Mouse (Mus musculus) hindbrain, embryonic 11.5 days (tissue): ENCODE results near the gene Alkbh4. TPM values are rescaled to one million over a fixed set of nuclear protein-coding genes. Genes with fewer than 3 reads are reported as not detected.
"Not testable (repeated sequence)": the region's sequence is repeated elsewhere in the genome, so short reads cannot be mapped to it uniquely, and the experiment has no call there.

ENCODE experiments used
- ATAC-seq: fragments of 200-750 bp; cut with Nextera tagmentation; 2 replicates; pipeline ENCODE4 v1.8.0; 2017; ENCODE audit warnings: mild to moderate bottlenecking, moderate TSS enrichment, moderate library complexity; ENCODE audit not compliant: low FRiP score
- DNase-seq: peaks from one replicate; pipeline ENCODE4 v3.0.0-alpha.2; 2015; ENCODE audit warnings: low spot score
- H3K27ac ChIP-seq: fragments of 300-500 bp; sonication (generic); 2 replicates; pipeline ENCODE4 v1.5.1; 2014; ENCODE audit warnings: mild to moderate bottlenecking, low read depth, low read length
- H3K27me3 ChIP-seq: fragments of 300-500 bp; sonication (generic); 2 replicates; pipeline ENCODE4 v1.6.1; 2014; ENCODE audit warnings: mild to moderate bottlenecking, low read length, moderate library complexity, mixed read lengths; ENCODE audit not compliant: control insufficient read depth, insufficient read depth
- H3K36me3 ChIP-seq: fragments of 300-500 bp; sonication (generic); 2 replicates; pipeline ENCODE4 v1.6.1; 2014; ENCODE audit warnings: mild to moderate bottlenecking, low read length, moderate library complexity, mixed read lengths; ENCODE audit not compliant: control insufficient read depth, insufficient read depth
- H3K4me1 ChIP-seq: fragments of 300-500 bp; sonication (generic); replicated peaks from 2 replicates; pipeline ENCODE4 v1.6.1; 2014; ENCODE audit warnings: low read length, mixed read lengths; ENCODE audit not compliant: control insufficient read depth, insufficient read depth
- H3K4me2 ChIP-seq: fragments of 300-500 bp; sonication (generic); replicated peaks from 2 replicates; pipeline ENCODE4 v1.6.1; 2014; ENCODE audit warnings: mild to moderate bottlenecking, low read depth, low read length
- H3K4me3 ChIP-seq: fragments of 300-500 bp; sonication (generic); 2 replicates; pipeline ENCODE4 v1.5.1; 2014; ENCODE audit warnings: low read depth, low read length
- H3K9ac ChIP-seq: fragments of 300-500 bp; sonication (generic); 2 replicates; pipeline ENCODE4 v1.6.1; 2014; ENCODE audit warnings: low read depth, low read length
- H3K9me3 ChIP-seq: fragments of 300-500 bp; sonication (generic); 2 replicates; pipeline ENCODE4 v1.6.1; 2016; ENCODE audit warnings: low read length; ENCODE audit not compliant: control insufficient read depth
- WGBS: fragments of 180-500 bp; shearing (Covaris S2); extraction: QIAGEN DNeasy Blood & Tissue Kit; methylation state at CpG from one replicate; pipeline ENCODE4 v1.1.7; 2014; 5-methylcytosine and 5-hydroxymethylcytosine counted together
- polyA plus RNA-seq: library from polyadenylated mRNA; unstranded; fragments of >200 nt; fragmentation: Nextera tagmentation; extraction: Ambion mirVana; gene quantifications from 2 replicates; pipeline ENCODE4 v1.2.1, GENCODE M21; 2014

The Alkbh4 gene
- polyA plus RNA-seq, 1 experiment from 2014 or later, result 18.8 TPM

DNA sequence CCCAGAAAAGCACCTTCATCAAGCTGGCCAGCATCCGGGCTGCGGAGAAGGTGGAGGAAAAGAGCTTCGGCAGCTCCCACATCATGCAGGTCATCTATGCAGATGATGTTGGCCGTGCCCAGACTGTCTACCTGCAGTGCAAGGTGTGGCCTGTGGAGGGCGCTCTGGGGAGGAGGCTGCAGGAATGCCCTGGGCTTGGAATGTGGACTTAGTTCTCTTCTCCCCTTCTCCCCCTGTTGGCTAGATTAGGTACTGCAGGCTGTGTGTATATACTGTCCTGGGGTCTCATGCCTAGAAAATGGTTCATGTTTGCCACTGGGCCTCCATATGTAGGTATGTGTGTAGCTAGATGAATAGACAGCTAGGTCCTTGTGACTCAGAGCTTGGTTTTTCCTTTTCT lies 31.4 kb upstream of the Alkbh4 start:
- WGBS, result 82% methylated on average over 5 of the region's 5 CpGs
- H3K4me2 ChIP-seq, result no peak overlapping the region

DNA sequence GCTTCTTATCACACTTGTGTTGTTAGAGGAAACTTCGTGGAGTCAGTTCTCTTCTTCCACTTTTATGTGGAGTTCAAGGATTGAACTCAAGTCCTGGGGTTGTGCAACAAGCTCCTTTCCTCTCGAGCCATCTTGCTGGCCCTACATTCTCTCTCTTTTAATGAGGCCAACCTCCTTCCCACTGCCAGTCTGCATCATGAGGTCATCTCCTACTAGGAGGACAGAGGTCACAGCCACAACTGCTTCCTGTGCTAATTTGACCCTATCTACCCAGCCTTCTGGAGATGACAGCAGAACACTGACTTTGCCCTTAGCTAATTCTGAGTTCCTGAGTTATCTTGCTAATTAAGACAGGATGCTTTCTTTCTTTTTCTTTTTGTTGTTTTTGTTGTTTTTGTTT lies 27.5 kb upstream of the Alkbh4 start:
- no peak overlapping the region for H3K27ac ChIP-seq
- no peak overlapping the region for H3K4me3 ChIP-seq
- no peaks in the 10 kb centered on the region for H3K4me1 ChIP-seq
- no peak overlapping the region for H3K4me2 ChIP-seq
- H3K27me3 ChIP-seq, result no peaks in the 10 kb centered on the region
- no peaks in the 10 kb centered on the region for H3K36me3 ChIP-seq
- ATAC-seq (no peak), DNase-seq (no peak)
- H3K9me3 ChIP-seq, result no peaks in the 10 kb centered on the region
- 60% methylated on average over 2 of the region's 2 CpGs for WGBS
- H3K9ac ChIP-seq, result no peak overlapping the region

More for the DNA sequence above, 31.4 kb upstream of the Alkbh4 start:
- Histone ChIP-seq H3K36me3 (no peaks in the 10 kb centered on the region), H3K4me1 (peaks cover 4% of the 10 kb centered on the region; the same call in 1 of the 2 replicates), H3K9me3 (no peaks in the 10 kb centered on the region), H3K9ac (no peak overlapping the region), H3K4me3 (no peak overlapping the region), H3K27ac (no peak overlapping the region), H3K27me3 (peaks cover 11% of the 10 kb centered on the region)
- DNase-seq (peak; percentile 49), ATAC-seq (no peak)

DNA sequence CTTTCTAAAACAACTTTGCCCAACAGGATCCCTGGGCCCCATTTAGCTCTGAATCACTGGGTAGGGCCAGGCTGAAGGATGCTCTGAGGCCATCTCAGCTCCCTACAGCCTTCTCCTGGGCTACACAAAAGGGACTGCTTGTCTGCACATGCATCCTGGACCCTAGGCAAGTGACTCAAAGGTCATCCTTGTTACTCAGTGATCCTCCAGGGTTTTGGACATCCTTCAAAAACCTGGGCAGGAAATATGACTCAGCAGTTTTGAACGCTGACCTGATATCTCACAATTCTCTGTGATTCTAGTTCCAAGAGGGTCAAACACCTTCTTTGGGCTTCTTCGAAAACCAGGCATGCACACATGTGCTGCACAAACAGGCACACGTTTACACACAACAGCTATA lies 26.9 kb upstream of the Alkbh4 start:
- Histone ChIP-seq H3K4me3 (no peak overlapping the region), H3K9me3 (no peaks in the 10 kb centered on the region), H3K36me3 (no peaks in the 10 kb centered on the region), H3K27me3 (no peaks in the 10 kb centered on the region), H3K4me1 (no peaks in the 10 kb centered on the region), H3K9ac (no peak overlapping the region), H3K4me2 (no peak overlapping the region), H3K27ac (no peak overlapping the region)
- ATAC-seq (no peak), DNase-seq (no peak)
- WGBS, result 75% methylated on average over 3 of the region's 3 CpGs

DNA sequence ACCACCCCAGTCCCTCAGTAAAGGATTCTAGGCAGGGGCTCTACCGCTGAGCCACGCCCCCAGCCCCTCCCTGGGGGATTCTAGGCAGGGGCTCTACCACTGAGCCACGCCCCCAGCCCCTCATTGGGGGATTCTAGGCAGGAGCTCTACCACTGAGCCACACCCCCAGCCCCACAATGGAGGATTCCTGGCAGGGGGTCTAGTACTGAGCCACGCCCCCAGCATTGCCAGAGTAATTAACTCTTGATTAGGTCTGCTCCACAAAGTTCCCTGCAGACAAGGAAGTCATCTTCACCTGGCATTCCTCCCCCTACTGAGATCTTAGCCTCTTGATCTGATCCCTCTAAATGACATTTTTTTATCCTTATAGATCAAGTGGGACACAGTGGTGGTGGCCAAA lies 22.4 kb upstream of the Alkbh4 start:
- not testable (repeated sequence) for H3K36me3 ChIP-seq, H3K27me3 ChIP-seq, H3K4me3 ChIP-seq, H3K9ac ChIP-seq, H3K9me3 ChIP-seq, H3K27ac ChIP-seq, H3K4me2 ChIP-seq, ATAC-seq, H3K4me1 ChIP-seq, DNase-seq
- 25% methylated on average over 3 of the region's 4 CpGs for WGBS

DNA sequence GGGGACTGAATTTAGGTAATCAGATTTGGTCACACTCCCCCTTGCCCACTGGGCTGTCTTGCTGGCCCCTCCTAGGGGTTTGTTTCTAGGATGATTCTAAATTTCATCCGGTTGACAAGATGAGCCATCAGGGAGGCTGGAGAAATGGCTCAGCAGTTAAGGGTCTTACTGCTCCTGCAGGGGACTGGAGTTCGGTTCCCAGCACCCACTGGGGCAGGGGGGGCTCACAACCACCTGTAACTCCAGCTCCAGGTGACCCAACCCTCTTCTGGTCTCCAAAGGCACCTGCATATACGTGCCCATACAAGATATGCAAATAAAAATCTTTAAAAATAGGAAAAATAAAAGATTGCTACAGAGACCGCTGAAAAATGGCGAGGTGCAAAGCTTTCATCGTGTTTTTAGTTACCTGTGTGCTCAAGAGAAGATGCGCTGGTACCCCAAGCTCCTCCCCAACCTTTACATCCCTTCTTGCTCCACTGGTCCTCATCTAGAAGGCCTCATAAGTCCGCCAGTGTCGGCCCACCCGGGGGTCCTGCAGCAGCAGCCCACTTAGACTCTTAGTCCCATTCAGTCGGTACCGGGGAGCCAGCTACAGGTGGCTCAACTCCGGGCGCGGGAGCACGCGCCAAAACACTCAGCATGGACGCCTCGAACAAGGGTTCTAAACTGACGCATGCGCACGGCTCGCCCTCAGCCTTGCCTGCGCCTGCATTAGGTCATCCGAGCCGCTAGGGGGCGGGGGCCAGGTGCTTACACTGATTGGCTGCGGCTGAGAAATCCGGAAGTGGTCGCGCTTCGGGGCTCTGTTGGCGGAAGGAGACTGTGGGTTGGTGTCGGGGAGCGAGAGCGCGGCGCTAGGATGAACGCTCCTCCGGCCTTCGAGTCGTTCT lies 19.8 kb upstream of the Alkbh4 start, which contains the start of gene Polr2j:
Gene Polr2j (plus strand): TSS at position 741 of the 893 bp plus-strand sequence.
- peak within 1 kb of the TSS; percentile 90 for H3K4me3 ChIP-seq
- 3% methylated on average over 42 of the region's 42 CpGs for WGBS
- H3K4me2 ChIP-seq, result peak within 1 kb of the TSS; percentile 78
- DNase-seq (peak; percentile 99), ATAC-seq (peak; percentile 94)
- H3K27me3 ChIP-seq, result no peaks in the 10 kb centered on the region
- peak within 1 kb of the TSS; percentile 80 for H3K9ac ChIP-seq
- no peaks in the 10 kb centered on the region for H3K9me3 ChIP-seq
- H3K4me1 ChIP-seq, result peaks cover 5% of the 10 kb centered on the region
- peaks cover 4% of the 10 kb centered on the region; the same call in 1 of the 2 replicates for H3K36me3 ChIP-seq
- H3K27ac ChIP-seq, result 0 out of 2 replicates have a peak within 1 kb of the TSS, but pooled peaks have one; percentile 20

DNA sequence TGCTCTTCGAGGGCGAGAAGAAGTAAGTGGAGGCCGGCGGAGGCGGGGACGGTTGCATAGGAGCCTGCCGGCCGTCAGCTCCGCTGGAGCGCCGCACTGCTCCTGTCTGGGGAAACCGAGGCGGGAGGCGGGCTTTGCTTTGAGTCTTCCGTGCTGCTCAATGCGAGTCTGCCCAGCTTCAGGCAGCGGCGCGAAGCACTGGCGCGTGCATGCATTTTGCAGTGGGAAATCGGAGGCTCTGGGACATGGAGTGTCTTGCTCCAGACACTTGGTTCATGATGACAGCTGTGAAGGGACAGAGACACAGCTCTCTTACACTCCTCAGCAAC lies 19.2 kb upstream of the Alkbh4 start:
- H3K4me3 ChIP-seq, result peak overlapping the region; percentile 90
- H3K4me1 ChIP-seq, result peaks cover 5% of the 10 kb centered on the region
- no peaks in the 10 kb centered on the region for H3K27me3 ChIP-seq
- 0% methylated on average over 22 of the region's 22 CpGs for WGBS
- peak overlapping the region; percentile 80 for H3K9ac ChIP-seq
- peak overlapping the region; percentile 78 for H3K4me2 ChIP-seq
- ATAC-seq (peak; percentile 70), DNase-seq (no peak)
- peaks cover 4% of the 10 kb centered on the region; the same call in 1 of the 2 replicates for H3K36me3 ChIP-seq
- H3K27ac ChIP-seq, result 0 out of 2 replicates have a peak overlapping the region, but pooled peaks have one; percentile 20
- no peaks in the 10 kb centered on the region for H3K9me3 ChIP-seq

DNA sequence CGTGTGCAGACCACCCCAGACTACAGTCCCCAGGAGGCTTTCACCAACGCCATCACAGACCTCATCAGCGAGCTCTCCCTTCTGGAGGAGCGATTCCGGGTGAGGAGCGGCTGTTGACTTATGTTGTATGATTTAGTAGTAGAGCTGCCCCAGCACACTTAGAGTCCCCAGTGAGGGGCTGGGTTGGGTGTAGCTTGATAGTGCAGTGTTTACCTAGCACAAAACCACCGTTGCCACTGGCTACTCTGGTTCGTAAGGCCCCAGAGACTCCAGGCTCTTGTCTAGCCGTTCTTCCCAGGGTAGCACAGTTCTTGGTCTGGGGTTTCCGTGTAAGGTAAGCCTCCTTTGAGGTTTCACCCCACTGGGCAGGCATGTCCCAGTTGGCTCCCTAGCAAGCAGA lies 13.8 kb upstream of the Alkbh4 start:
- Histone ChIP-seq H3K9me3 (no peaks in the 10 kb centered on the region), H3K27me3 (no peaks in the 10 kb centered on the region), H3K36me3 (peaks cover 19% of the 10 kb centered on the region), H3K4me2 (no peak overlapping the region), H3K4me1 (peaks cover 4% of the 10 kb centered on the region), H3K27ac (no peak overlapping the region), H3K4me3 (no peak overlapping the region), H3K9ac (no peak overlapping the region)
- no peak for DNase-seq
- 89% methylated on average over 10 of the region's 10 CpGs for WGBS
- ATAC-seq, result no peak

DNA sequence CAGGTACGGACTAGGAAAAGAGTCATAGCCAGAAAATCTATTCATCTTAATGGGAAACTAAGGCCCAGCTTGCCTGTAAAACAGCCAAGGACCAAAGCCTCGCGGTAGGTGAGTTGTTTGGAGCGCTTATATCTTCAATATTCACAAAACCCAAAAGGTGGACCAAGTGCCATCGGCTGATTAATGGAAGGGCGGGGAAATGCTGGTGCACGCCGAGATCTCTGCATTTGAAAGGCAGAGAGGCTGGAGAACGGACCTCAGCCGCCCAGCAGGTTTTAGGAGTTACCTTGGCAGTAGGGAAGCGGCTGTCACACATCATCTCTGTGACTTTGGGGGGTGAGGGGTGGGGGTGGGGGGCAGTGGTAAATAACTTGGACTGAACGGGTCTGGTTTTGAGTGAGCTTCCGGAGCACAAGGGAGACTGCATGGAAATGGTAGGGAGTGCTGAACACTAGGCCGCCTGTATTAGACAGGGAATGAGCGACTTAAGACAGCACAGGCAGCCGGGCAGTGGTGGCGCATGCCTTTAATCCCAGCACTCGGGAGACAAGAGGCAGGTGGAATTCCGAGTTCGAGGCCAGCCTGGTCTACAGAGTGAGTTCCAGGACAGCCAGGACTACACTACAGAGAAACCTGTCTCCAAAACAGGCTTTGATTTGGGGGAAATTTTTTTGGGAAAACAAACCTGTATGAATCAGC lies 495 bp downstream of the Alkbh4 start:
- Histone ChIP-seq H3K9me3 (no peaks in the 10 kb centered on the region), H3K4me1 (no peaks in the 10 kb centered on the region; the same call in 1 of the 2 replicates), H3K27ac (no peak overlapping the region), H3K36me3 (peaks cover 7% of the 10 kb centered on the region; the same call in 1 of the 2 replicates), H3K4me3 (peak overlapping the region; percentile 75), H3K9ac (peak overlapping the region; percentile 79), H3K4me2 (peak overlapping the region; percentile 78), H3K27me3 (no peaks in the 10 kb centered on the region)
- ATAC-seq (no peak; the same call in 1 of the 2 replicates), DNase-seq (peak; percentile 10)
- 11% methylated on average over 20 of the region's 20 CpGs for WGBS
